13 mouse cellular contexts compared by ENCODE assay signal in genomic region chr11:53851795-53852194, GRCm38 (mm10). TPM values are rescaled to one million over a fixed set of nuclear protein-coding genes. Genes with fewer than 3 reads are reported as not detected.
DNase-seq lines count a peak whose midpoint lies in the region; TF ChIP-seq lines count a peak whose summit lies in the region.
"Had no signal": no experiment of that assay in that cellular context is flagged by ENCODE, and none has a peak within 500 bp of the region (broad histone marks: within the 10 kb centered on the region; RNA-seq: fewer than 3 reads in every experiment).

No protein-coding gene starts in this region.

- no peak for TF ChIP-seq CTCF in gastrocnemius, adult 2 months (IDR thresholded peaks at IDR 0.05)

- no peak overlapping the region for H3K4me3 ChIP-seq in gastrocnemius, adult 2 months
- H3K4me3 ChIP-seq: midbrain, embryonic 15.5 days had no signal

- no peak for DNase-seq in gastrocnemius, adult 2 months
- no peak for DNase-seq in gastrocnemius, postnatal 36 days
- DNase-seq in ZHBTc4 (ENCODE audit: low read depth, low spot score) (peak; percentile 68), adipocyte (ENCODE audit: low spot score) (no peak)
- peak; percentile 67 to 75 for DNase-seq in lung, postnatal 4 days
- peak; percentile 72 to 78 for DNase-seq in thymus, adult 18-20 months
- DNase-seq in kidney, adult 18-20 months = no peak
- no peak for DNase-seq in adrenal gland, postnatal 10 days
- DNase-seq: adrenal gland, postnatal 14 days; cerebellum, postnatal 10 days; kidney, adult 11 months; left cerebral cortex, postnatal 4 days had no signal

- intact Hi-C loops in gastrocnemius, adult 2 months (cut with DNase I) = loop anchor here (2.0 kb wide), 1 partner anchor 115 kb away; no protein-coding TSS in a partner anchor
- intact Hi-C loops in gastrocnemius, postnatal 36 days (cut with DNase I) = loop anchor here (5.0 kb wide), 2 partner anchors 94 to 114 kb away; no protein-coding TSS in a partner anchor

- peak overlapping the region; percentile 35; the same call in 1 of the 2 replicates for H3K27ac ChIP-seq in gastrocnemius, adult 2 months
- H3K27ac ChIP-seq: midbrain, embryonic 15.5 days had no signal

RNA-seq across cellular contexts. Expression of gene Gm12216, which starts 7.3 kb away (rescaled TPM):
- total RNA-seq in gastrocnemius, adult 2 months (2021) = 1 to 10 TPM in 1 of 2 experiments, under 1 TPM in 1; 0.87 to 1.4 TPM
- 1 to 10 TPM; 1.6 to 2.1 TPM for total RNA-seq in gastrocnemius, postnatal 36 days (2021)
- 1 to 10 TPM; 5.7 to 7.9 TPM for total RNA-seq in adrenal gland, postnatal 10 days (2021)

RNA-seq across cellular contexts. Expression of gene Slc22a5, which starts 39.7 kb away (rescaled TPM):
- total RNA-seq in gastrocnemius, adult 2 months (2021) = 10 to 100 TPM in 1 of 2 experiments, 1 to 10 TPM in 1; 7.6 to 11.0 TPM
- 10 to 100 TPM in 1 of 2 experiments, 1 to 10 TPM in 1; 7.7 to 12.8 TPM for total RNA-seq in gastrocnemius, postnatal 36 days (2021)
- total RNA-seq in adrenal gland, postnatal 10 days (2021) = 10 to 100 TPM; 33.7 to 40.7 TPM

Comparison
In these comparisons a context has a peak if more than half of its experiments do, and no peak if none do; other contexts are left out.
1. DNase-seq: peak in ZHBTc4 (single experiment), lung, postnatal 4 days (2 of 2) and thymus, adult 18-20 months (2 of 2); none in gastrocnemius, adult 2 months (single experiment), gastrocnemius, postnatal 36 days (0 of 2), kidney, adult 18-20 months (single experiment), adrenal gland, postnatal 10 days (single experiment) and adipocyte (single experiment).